Mouse (Mus musculus): Measurements from ENCODE around the gene Meis2. TPM values are rescaled to one million over a fixed set of nuclear protein-coding genes. Genes with fewer than 3 reads are reported as not detected.

The Meis2 gene
- polyA plus RNA-seq, 1 experiment, result not detected

DNA sequence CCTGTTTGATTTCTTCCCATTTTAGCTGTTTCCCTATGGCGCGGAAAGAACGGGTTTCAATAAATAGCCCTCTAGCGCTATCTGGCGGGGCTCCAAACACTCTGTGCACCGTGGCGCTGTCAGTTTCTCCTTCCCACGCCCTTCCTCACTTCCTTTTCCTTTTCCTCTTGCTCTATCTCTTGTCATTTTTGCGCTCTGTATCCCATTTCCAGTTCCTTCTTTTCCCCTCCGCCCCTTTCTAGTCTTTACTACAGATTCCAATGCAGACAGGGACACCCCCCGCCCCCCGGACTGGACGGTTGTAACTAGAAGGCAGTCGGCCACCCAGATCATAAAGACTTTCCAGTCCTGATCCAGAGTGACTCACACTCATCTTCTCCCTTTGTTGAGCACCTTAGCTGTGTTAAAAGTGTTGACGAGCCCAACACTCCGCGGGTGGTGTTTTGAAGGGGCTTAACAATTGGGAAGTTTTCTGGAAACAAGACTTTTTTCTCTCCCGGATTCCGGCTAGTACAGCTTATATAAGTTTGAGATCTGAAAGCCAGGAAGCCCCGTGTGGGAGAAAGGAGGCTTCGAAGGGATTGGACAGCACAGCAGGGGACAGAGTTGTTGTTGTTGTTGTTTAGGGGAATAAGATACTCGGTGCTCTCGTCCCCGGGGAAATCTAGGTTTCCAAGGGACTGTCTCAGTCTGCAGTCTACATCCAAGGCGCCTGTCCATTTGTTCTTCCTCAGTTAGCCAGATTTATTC is 6.1 kb upstream of the Meis2 start:
- TF ChIP-seq GATA1 (IDR thresholded peaks at IDR 0.05; ENCODE audit: low read length), result no peak

DNA sequence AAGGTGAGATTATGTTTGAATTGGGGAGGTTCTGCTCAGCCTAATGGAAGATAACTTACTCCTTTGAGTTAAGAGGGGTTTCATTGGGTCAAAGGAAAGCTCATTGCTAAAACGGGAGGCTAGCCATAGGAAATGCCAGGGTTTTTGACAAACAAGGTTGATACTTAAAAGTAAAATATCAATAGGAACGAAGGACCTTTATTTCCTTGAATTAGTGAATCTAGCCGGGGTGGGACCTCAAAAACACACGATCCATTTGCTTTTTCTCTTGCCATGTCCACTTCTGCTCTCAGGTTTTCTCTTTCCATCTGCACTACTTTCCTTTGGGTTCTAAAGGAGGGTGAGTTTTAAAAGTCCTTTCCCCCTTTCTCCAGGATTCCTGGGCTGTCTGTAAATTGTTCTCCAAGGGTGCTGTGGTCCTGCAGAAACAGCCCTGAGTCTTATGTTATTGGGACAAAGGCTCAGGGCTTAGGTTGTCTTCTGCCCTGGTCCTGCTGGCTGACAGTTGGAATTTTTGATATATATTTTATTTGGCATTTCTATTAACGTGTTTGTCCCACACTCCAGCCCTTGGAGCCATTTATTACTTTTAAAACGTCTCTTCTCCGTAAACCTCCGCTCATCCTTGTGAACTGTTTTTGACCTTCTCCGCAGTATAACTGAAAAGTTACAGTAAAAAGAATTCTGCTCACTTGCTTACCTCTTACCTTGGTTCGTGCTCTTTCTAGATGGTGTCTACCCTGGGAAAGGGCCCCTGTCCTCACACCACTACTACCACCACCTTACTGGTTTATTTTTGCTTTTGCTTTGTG is 5.2 kb upstream of the Meis2 start:
- TF ChIP-seq GATA1 (IDR thresholded peaks at IDR 0.05; ENCODE audit: low read length), result no peak

- no peak for TF ChIP-seq GATA1 (IDR thresholded peaks at IDR 0.05; ENCODE audit: low read length)
Observed at GRCm38 (mm10) chr2:116069451-116070225, 4.0 kb upstream of the Meis2 start.

- no peak for TF ChIP-seq GATA1 (IDR thresholded peaks at IDR 0.05; ENCODE audit: low read length)
Observed at GRCm38 (mm10) chr2:116068901-116069300, 3.3 kb upstream of the Meis2 start.

DNA sequence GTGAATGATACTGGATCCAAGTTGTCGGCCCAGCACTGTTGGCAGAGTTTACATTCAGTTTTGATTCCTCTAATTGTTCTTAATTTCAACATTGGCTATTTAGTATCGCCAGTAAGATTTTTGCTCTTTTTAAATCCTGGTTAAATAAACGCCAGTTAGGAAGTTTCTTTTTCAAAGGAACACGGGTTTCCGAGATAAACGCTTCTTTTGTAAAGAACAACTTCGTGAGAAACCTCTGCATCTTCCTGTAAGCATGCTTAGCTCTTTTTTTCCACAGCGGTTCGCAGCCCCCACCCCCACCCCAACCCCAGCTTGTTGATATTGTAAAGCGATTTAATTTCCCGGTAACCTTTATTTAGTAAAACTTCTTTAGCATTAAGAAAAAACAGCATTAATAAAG is 2.8 kb upstream of the Meis2 start:
- TF ChIP-seq GATA1 (IDR thresholded peaks at IDR 0.05; ENCODE audit: low read length), result no peak

GRCm38 (mm10) chr2:116067711-116068110 is 2.1 kb upstream of the Meis2 start:
- TF ChIP-seq GATA1 (IDR thresholded peaks at IDR 0.05; ENCODE audit: low read length), result no peak

- no peak for TF ChIP-seq GATA1 (IDR thresholded peaks at IDR 0.05; ENCODE audit: low read length)
Observed at GRCm38 (mm10) chr2:116067065-116067497, 1.4 kb upstream of the Meis2 start.

DNA sequence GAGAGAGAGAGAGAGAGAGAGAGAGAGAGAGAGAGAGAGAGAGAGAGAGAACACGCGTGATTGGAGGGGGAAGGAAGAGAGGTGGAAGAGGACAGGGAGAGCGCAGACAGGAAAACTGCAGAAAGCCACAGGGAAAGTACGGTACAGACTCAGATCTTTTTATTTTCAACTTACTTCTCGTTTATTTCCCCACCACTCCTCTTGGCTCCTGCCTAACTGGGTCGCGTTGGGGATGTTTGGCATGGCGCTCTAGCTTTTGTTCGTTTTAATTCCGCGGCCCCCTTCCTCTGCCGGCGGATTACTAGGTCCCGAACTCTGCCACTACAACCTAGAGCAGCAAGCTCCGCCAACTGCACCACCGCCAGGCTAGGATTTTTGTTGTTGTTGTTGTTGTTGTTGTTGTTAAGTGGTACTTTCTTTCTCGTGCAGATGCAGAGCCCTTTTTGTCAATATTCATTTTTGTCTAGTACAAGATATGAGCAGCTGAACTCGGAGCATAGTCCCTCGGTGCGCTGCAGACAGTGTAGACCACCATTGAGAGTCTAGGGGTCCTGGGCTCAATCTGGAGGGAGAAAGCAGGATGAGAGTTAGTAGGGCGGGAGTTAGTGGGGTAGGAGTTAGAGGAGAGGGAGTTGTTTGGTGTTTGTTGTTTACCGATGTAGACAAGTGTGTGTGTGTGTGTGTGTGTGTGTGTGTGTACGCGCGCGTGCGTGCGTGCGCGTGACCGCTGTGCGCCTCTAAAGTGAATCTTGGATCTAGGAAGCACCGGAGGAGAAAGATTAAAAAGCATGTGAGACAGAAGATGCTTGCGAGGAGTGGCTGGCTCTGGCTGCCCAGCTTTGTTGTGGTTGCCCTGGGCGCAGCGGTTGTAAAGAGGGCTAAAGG is 660 bp upstream of the Meis2 start:
- TF ChIP-seq GATA1 (IDR thresholded peaks at IDR 0.05; ENCODE audit: low read length), result no peak

GRCm38 (mm10) chr2:116065057-116065456 is 582 bp downstream of the Meis2 start:
- TF ChIP-seq GATA1 (IDR thresholded peaks at IDR 0.05; ENCODE audit: low read length), result no peak

GRCm38 (mm10) chr2:116064521-116064920 is 1.1 kb downstream of the Meis2 start:
- no peak for TF ChIP-seq GATA1 (IDR thresholded peaks at IDR 0.05; ENCODE audit: low read length)

- TF ChIP-seq GATA1 (IDR thresholded peaks at IDR 0.05; ENCODE audit: low read length), result no peak
Observed at GRCm38 (mm10) chr2:116063819-116064293, 1.8 kb downstream of the Meis2 start.

DNA sequence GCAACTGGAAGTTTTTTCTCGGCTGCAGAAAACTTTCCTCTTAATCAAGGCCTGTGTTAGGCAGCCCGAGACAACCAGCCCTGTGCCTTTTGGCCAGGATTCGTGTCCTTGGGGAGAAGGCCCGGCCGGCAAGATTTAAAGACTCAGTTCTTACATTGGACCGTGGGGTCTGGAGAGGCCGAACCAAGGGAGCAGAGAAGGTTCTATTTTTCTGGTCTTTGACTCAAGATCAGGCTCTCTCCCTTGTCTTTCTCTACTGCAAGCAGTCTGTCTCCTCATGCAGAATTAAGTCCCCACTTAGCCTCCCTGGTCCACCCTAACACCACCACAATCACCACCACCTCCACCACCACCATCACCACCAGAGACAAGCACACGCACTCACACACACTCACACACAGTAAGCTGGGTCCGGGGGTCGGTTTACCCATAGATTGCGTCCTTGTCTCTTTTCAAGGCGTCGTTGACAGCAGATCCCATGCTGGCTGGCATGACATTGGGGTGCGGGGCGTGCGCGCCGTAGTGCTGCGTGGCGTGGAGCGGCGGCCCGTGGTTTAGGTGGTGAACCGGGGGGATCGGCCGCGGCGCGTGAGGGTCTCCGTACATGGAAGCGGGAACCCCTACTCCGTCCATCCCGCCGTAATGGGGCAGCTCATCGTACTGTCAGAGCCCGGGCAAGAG is 2.7 kb downstream of the Meis2 start:
- no peak for TF ChIP-seq GATA1 (IDR thresholded peaks at IDR 0.05; ENCODE audit: low read length)

- TF ChIP-seq GATA1 (IDR thresholded peaks at IDR 0.05; ENCODE audit: low read length), result no peak
Observed at GRCm38 (mm10) chr2:116062251-116062651, 3.4 kb downstream of the Meis2 start.

- no peak for TF ChIP-seq GATA1 (IDR thresholded peaks at IDR 0.05; ENCODE audit: low read length)
Observed at GRCm38 (mm10) chr2:116061401-116062021, 4.1 kb downstream of the Meis2 start.

Data from G1E-ER4 (cell line).